Mouse (Mus musculus): ENCODE results near the gene Pus1. TPM values are rescaled to one million over a fixed set of nuclear protein-coding genes. Genes with fewer than 3 reads are reported as not detected.

The Pus1 gene
- total RNA-seq, 2 experiments from 2014 or later = 18.2 to 21.4 TPM

GRCm38 (mm10) chr5:110727850-110728249 is 52.6 kb downstream of the Pus1 start:
- intact Hi-C loops (cut with DNase I) = no loop called here
- DNase-seq (ENCODE audit: low spot score in 2 of 2) = no peak

Other genes with a start within 250 kb of the Pus1 start
- 100 to 1,000 TPM in 1 of 2 experiments, 10 to 100 TPM in 1; 90.0 to 123 TPM for gene Galnt9, start 236.3 kb downstream of the Pus1 start, total RNA-seq (2021)
- gene Noc4l, start 127.2 kb downstream of the Pus1 start, total RNA-seq (2021) = 10 to 100 TPM; 24.9 to 25.6 TPM
- 10 to 100 TPM; 23.7 to 26.4 TPM for gene Ddx51, start 127.2 kb downstream of the Pus1 start, total RNA-seq (2021)
- 100 to 1,000 TPM in 1 of 2 experiments, 10 to 100 TPM in 1; 92.6 to 100 TPM for gene Ep400, start 9.9 kb downstream of the Pus1 start, total RNA-seq (2021)
- 10 to 100 TPM; 66.8 to 72.7 TPM for gene Ulk1, start 29.4 kb upstream of the Pus1 start, total RNA-seq (2021)
- 10 to 100 TPM in 1 of 2 experiments, 1 to 10 TPM in 1; 8.8 to 12.0 TPM for gene Hscb, start 59.1 kb upstream of the Pus1 start, total RNA-seq (2021)
- 1 to 10 TPM; 1.2 to 1.4 TPM for gene Chek2, start 59.3 kb upstream of the Pus1 start, total RNA-seq (2021)
- gene Ttc28, start 99.1 kb upstream of the Pus1 start, total RNA-seq (2021) = 10 to 100 TPM; 11.6 to 13.2 TPM